Mouse (Mus musculus): ENCODE results near the gene Mrpl35.
A peak's percentile ranks its signal among the peaks of the same experiment; 100 is the strongest.

The Mrpl35 gene

DNA sequence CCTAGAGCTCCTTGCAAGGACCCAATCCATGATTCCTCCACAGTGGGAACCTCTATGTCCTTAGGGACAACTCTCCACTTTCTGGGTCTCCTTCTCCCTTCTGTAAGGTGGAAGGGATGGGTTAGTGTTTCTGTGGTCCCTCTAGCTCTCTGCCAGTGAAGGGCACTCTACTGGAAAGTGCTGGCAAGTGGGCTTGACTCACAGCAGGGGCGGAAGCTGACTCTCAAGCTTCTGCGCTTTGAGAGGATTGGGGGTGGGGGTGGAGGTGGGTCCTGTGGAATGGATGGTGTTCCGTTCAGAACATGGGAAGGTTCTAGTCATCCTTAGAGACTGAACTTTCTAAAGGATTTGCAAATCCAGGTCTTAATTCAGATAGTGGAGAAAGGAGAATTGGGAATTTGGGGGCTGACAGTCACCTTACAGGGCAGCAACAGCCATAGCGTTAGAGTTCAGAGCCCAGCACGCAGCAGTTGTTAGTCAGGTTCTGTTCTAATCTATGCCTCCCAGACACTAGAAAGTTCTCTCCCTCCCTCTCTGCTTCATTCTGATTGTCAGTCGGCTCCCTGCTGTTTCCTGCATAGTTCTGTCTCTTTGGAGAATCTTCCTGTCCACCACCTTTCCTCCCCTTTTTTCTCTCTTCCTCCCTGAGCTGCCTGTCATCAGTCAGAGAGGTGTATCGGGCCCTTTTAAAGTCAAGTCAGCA is 25.6 kb downstream of the Mrpl35 start:
- peak; percentile 51 for DNase-seq (ENCODE audit: low read depth, low spot score)

DNA sequence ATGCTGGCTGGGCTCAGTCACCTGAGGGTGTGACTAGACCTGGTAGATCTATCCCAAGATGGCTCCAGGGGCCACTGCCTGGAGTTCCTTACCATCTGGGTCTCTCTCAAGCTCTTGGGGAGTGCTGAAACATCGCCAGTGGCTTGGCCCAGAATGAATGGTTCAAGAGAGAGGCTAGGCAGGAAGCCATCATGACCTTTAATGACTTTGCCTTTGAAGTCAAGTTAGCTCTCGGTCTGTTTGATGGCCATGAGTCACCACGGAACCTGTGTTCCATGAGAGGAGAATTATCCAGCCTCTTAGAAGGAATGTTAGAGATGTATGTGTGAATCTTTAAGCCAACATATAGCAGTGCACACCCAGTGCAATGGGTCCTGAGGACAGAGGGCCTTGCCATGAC is 27.4 kb downstream of the Mrpl35 start:
- peak; percentile 54 for DNase-seq (ENCODE audit: low read depth, low spot score)

DNA sequence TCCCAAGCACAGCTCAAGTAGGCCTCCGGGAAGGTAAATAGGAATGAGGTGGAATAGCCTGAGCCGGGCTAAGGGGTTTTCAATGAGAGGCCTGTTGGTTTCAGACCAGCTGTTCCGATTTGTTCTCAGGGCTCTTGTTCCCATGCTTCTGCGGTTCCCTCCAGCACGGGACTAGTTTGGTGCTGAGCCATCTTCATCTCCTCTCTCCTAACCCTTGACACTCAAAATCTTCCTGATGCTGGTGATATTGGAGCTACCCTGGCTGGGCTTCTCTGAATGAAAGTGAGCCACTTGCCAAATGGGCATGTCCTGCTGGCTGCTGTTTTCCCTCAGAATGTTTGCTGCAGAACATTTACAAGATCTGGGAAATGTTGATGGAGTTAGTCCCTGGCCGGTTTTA is 35.0 kb downstream of the Mrpl35 start:
- DNase-seq (ENCODE audit: low read depth, low spot score), result no peak

DNA sequence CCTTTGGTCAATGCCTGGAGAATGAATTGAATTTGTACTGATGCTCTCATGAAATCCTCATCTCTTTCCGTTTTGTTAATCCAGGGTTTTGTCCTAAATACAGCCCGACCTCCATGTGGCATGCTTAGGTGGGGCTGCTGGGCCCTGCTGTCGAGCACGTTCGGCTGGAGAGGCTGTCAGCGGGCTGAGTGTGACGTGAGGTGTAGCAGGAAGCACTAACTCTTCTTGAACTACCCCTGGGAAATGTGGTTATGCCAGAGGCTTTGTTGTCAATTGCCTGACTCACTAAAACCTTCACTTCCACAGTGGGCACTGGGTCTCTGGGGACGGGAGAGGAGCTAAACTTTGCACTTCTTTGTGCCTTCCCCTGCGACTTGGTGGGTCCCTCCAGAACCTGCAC is 38.4 kb downstream of the Mrpl35 start:
- no peak for DNase-seq (ENCODE audit: low read depth, low spot score)

DNA sequence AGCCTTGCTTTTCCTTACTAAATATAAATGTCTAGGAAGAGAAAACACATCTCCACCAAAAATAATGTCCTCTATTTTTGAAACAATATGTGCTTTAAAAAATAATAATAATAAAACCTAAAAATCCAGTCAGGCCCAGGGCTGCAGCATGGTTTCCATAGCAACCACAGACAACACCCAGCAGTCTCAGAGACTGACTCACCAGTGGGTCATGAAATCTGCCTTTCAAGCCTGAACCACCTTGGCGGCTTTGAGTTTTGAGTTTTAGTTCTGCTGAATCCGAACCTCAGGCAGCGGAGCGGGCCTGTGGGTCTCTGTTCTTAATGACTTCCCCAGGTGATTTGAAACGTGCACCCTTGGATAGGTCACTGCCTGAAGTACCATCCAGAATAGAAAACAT is 43.6 kb downstream of the Mrpl35 start:
- DNase-seq (ENCODE audit: low read depth, low spot score), result no peak

DNA sequence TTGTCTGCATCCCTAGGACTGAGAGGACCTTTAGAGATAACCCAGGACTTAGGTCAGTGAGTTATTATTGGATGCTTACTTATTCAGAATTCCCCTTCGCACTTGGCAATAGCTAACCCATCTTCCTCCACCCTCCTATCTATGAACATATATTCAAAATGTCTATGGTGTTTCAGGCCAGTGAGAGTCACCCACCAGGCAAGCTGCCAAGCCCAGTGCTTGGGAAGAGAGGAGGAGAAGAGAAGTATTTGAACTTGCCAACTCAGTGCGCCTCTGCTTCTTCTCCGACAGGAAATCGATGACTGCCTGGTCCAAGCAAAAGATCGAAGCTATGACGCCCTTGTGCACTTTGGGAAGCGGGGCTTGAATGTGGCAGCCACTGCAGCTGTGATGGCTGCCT is 46.3 kb downstream of the Mrpl35 start:
- no peak for DNase-seq (ENCODE audit: low read depth, low spot score)

DNA sequence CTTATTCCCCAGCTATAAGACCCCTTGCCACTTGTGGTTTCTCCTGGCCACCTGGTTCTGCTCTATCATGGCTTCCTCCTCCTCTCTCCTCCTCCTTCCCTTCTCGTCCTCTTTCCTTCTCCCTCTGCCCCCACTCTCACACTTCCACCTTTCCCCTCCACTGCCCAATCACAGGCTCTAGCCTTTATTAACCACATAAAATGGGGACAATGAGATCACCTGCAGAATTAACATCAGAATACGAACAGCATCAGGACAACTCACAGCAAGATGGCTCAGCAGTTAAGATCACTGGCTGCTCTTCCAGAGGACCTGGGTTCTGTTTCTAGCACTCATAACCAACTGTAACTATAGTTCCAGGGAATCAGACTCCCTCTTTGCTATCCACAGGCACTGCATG is 46.9 kb downstream of the Mrpl35 start:
- DNase-seq (ENCODE audit: low read depth, low spot score), result peak; percentile 43

DNA sequence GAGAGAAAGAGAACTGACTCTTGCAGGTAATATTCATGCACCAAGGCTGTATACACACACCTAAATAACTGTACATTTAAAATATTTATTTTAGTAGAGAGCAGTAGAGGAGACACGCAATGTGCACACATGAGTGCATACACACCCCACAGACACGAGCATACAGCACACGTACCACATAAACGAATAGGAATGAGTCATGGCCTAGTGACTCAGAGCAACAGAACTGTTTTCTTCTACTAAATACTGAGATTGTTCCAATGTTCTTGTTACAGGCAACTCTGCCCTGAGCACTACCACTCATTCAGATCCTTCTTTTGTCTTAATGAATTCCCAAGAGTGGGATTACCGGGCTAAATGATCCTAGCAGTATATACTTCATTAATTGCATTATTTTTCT is 48.8 kb downstream of the Mrpl35 start:
- DNase-seq (ENCODE audit: low read depth, low spot score), result no peak

DNA sequence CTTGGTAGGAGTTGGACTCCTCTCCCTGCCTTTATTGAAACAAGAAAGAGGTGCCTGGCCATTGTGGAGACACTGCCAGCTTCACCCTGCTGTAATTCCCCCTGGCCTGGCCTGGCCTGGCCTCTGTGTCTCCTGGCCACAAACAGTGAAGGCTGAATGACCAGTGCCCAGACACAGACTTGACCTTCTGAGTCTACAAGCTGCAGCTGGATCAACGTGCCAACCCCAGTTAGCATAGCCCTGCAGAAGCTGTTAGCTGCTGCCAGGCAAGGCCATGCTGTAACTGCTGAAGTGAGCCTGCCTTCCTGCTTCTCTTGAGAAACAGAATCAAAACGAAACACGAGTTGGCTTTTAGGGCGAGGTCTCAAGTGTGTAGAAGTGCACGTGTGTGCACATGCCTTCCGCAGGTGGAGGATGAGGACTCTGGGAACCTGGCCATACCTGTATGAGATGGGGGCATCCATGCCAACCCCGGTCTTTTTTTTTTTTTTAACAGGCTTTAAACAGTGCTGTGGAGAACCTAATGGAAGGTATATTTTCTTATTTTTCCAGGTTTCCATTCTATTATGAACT is 54.0 kb downstream of the Mrpl35 start:
- no peak for DNase-seq (ENCODE audit: low read depth, low spot score)

DNA sequence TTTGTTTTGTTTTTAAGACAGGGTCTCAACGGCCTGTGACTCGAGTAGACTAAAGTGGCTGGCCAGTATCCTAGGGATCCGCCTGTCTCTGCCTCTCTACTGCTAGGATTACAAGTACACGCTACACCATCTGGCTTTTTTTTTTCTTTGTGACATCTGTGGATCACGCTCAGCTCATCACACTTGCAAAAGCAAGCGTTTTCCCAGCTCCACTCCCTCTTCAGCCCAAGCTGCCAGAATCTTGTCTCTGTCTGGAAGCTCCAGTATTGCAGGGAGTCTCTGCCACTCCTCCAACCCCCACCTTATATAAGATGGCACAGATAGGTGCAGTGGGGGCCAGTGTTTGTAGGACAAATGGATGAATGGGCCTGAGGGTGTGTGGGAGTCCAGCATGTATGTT is 54.6 kb downstream of the Mrpl35 start:
- DNase-seq (ENCODE audit: low read depth, low spot score), result no peak

DNA sequence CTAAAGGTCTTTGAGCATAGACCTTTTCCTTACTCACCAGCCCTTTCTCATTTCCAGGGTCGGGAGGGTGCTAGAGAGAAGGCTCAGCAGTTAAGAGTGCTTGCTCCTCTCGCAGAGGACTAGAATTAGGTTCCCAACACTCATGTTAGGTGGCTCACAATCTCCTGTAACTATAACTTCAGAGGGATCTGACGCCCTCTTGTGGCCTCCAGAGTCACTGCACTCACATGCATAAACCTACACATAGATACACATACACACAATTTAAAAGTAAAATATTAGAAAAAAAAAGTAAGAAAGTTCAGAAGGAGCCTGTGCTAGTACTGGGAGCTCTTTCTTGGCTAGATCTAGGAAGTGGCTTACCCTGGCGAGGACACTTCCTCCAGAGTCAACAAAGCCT is 55.5 kb downstream of the Mrpl35 start:
- DNase-seq (ENCODE audit: low read depth, low spot score), result peak; percentile 58

DNA sequence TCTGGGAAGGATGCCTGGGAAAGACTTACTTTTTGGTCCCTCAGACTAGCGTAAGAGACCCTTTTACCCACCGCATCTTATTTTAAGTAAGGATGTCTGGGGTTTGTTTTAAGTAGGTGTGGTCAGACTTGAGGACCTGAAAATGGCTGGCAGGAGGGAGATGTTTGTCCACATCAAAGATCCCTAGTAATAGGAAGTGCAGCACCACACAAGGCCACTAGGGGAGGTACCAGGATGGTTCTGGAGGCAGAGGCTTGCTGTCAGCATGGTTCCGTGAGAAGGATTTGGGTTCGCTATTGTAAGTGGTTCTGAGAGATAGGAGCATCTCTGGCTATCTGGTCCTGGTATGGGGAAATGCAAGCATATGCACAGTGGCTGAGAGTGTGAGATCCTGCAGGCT is 55.9 kb downstream of the Mrpl35 start:
- peak; percentile 65 for DNase-seq (ENCODE audit: low read depth, low spot score)

DNA sequence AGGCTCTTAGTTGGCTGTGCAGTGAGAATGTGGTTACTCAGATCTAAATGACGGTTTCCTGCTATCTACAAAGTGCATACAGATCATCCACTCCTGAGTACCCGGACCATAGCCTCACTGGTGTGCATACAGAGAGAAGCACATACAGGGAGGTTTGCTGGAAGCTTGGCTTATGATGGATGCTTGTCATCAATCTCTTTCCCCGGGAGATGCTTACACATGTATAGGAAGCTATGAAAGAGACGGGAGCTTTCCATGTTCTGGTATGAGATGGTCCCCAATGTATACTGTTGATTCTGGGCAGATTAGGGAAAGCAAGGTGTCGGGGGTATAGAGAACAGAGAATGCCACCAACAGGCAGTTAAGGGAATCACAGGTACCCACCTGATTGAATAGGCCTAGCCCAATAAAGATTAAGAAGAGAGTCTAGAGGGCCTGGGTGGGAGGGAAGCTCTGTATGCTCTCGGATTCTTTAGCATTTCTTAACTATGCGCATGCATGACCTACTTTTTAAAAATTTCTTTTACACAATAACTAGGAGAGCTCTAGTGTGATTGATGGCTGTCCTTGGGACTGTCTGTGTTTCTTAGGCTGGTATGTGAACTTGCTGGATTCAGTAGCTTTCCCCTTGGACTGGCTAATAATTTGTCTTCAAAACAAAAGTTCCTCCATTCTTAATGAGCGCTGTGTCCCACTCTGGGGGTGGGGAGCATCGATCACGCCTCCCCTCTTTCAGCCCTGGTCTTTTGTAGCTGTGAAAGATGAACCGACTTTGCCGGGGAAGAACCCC is 56.7 kb downstream of the Mrpl35 start:
- peak; percentile 64 for DNase-seq (ENCODE audit: low read depth, low spot score)

DNA sequence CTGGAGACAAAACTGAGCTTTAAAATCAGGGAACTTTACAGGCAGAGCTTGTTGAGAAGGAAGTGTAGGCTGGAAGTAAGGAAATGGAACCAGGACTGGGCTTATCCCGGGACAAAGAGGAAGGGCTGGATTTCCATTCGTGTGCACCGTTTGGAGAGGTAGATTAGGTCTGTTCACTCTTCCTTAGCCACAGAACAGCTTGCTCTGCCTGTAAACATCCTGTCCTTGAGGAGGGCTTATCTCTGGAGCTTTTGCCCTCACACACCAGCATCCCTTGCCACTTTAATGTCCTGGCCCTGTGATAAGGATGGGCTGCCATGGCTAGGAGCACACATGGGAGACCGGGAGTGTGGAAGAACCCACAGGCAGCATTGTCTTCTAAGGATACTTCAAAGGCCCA is 59.0 kb downstream of the Mrpl35 start:
- DNase-seq (ENCODE audit: low read depth, low spot score), result no peak
